Mouse (Mus musculus): ENCODE measurements around the gene Pakap. TPM values are rescaled to one million over a fixed set of nuclear protein-coding genes. Genes with fewer than 3 reads are reported as not detected.

Gene Pakap
- not detected in 2 replicates for total RNA-seq (2015; ENCODE audit: low replicate concordance)
- total RNA-seq (2017; ENCODE audit: low replicate concordance): 1.2 TPM in 1 of 2 replicates, not detected in the other

- no peak for ATAC-seq (replicated peaks; ENCODE audit: low FRiP score, poor library complexity, severe bottlenecking)
Observed at GRCm38 (mm10) chr4:57567666-57568206, at the start of gene Pakap. Pakap (plus strand) TSS chr4:57568179.

GRCm38 (mm10) chr4:57523456-57523855 is 44.5 kb upstream of the Pakap start:
- ATAC-seq (replicated peaks; ENCODE audit: low FRiP score, poor library complexity, severe bottlenecking): no peak

GRCm38 (mm10) chr4:57524461-57524860 is 43.5 kb upstream of the Pakap start:
- no peak for ATAC-seq (replicated peaks; ENCODE audit: low FRiP score, poor library complexity, severe bottlenecking)

- no peak for ATAC-seq (replicated peaks; ENCODE audit: low FRiP score, poor library complexity, severe bottlenecking)
Observed at GRCm38 (mm10) chr4:57525221-57526011, 42.6 kb upstream of the Pakap start.

GRCm38 (mm10) chr4:57528296-57528695 is 39.7 kb upstream of the Pakap start:
- ATAC-seq (replicated peaks; ENCODE audit: low FRiP score, poor library complexity, severe bottlenecking): no peak

- no peak for ATAC-seq (replicated peaks; ENCODE audit: low FRiP score, poor library complexity, severe bottlenecking)
Observed at GRCm38 (mm10) chr4:57533686-57534085, 34.3 kb upstream of the Pakap start.

GRCm38 (mm10) chr4:57534232-57534631 is 33.7 kb upstream of the Pakap start:
- ATAC-seq (replicated peaks; ENCODE audit: low FRiP score, poor library complexity, severe bottlenecking): no peak

- ATAC-seq (replicated peaks; ENCODE audit: low FRiP score, poor library complexity, severe bottlenecking): no peak
Observed at GRCm38 (mm10) chr4:57535087-57535486, 32.9 kb upstream of the Pakap start.

GRCm38 (mm10) chr4:57538029-57538688 is 29.8 kb upstream of the Pakap start:
- no peak for ATAC-seq (replicated peaks; ENCODE audit: low FRiP score, poor library complexity, severe bottlenecking)

- no peak for ATAC-seq (replicated peaks; ENCODE audit: low FRiP score, poor library complexity, severe bottlenecking)
Observed at GRCm38 (mm10) chr4:57543692-57544256, 24.2 kb upstream of the Pakap start.

GRCm38 (mm10) chr4:57547785-57548184 is 20.2 kb upstream of the Pakap start:
- no peak for ATAC-seq (replicated peaks; ENCODE audit: low FRiP score, poor library complexity, severe bottlenecking)

- ATAC-seq (replicated peaks; ENCODE audit: low FRiP score, poor library complexity, severe bottlenecking): no peak
Observed at GRCm38 (mm10) chr4:57550216-57550615, 17.8 kb upstream of the Pakap start.

GRCm38 (mm10) chr4:57557102-57557501 is 10.9 kb upstream of the Pakap start:
- ATAC-seq (replicated peaks; ENCODE audit: low FRiP score, poor library complexity, severe bottlenecking): no peak

GRCm38 (mm10) chr4:57559438-57559837 is 8.5 kb upstream of the Pakap start:
- ATAC-seq (replicated peaks; ENCODE audit: low FRiP score, poor library complexity, severe bottlenecking): no peak

GRCm38 (mm10) chr4:57560010-57560409 is 8.0 kb upstream of the Pakap start:
- no peak for ATAC-seq (replicated peaks; ENCODE audit: low FRiP score, poor library complexity, severe bottlenecking)

- ATAC-seq (replicated peaks; ENCODE audit: low FRiP score, poor library complexity, severe bottlenecking): no peak
Observed at GRCm38 (mm10) chr4:57561055-57561454, 6.9 kb upstream of the Pakap start.

- no peak for ATAC-seq (replicated peaks; ENCODE audit: low FRiP score, poor library complexity, severe bottlenecking)
Observed at GRCm38 (mm10) chr4:57565283-57565682, 2.7 kb upstream of the Pakap start.

GRCm38 (mm10) chr4:57565811-57566210 is 2.2 kb upstream of the Pakap start:
- ATAC-seq (replicated peaks; ENCODE audit: low FRiP score, poor library complexity, severe bottlenecking): no peak

GRCm38 (mm10) chr4:57568268-57569068 is 489 bp downstream of the Pakap start:
- no peak for ATAC-seq (replicated peaks; ENCODE audit: low FRiP score, poor library complexity, severe bottlenecking)

- no peak for ATAC-seq (replicated peaks; ENCODE audit: low FRiP score, poor library complexity, severe bottlenecking)
Observed at GRCm38 (mm10) chr4:57569069-57569355, 1.0 kb downstream of the Pakap start.

All from erythroid progenitor cell, adult 5-6 weeks (primary cell).